Mouse (Mus musculus): ENCODE measurements around the gene Brat1.
"Not testable (repeated sequence)": the region's sequence is repeated elsewhere in the genome, so short reads cannot be mapped to it uniquely, and the experiment has no call there.

The Brat1 gene

DNA sequence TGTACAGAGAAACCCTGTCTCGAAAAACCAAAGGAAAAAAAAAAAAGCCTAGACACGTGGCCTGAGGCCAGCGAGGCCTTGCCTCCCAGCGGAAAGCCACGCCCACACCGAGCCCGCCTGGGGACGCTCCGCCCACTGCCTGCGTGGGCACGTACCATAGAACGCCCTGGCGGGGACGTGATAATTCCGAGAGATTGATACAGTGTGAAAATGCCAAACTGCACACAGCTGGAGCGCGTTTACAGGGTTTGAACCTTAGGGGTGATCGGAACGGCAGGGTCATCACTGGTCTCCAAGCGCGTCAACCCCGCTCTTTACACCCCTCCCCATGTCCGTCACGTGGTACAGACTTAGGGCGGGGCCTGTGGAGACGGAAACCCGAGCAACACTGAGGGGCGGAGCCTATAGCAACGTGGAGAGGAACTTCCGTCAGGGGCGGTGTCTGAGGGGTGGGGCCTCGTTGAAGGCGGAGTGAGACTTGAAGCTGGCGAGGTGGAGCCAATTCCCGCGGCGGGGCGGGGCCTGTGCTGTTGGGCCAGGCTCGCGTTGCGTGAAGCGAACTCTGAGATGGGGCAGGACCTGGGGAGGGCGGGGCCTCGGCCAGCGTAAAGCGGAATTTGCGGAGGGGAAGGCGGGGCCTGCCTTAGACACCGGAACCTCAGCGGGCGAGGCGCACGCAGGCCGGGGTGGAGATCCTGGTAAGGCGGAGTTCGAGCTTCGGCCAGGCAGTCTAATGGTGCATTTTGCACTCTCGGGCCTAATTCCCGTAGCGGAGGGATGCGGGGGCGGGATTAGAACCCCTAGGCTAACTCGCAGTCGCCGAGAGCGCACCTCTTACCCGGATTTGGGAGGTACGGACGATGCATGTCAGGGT lies at the start of gene Brat1:
Brat1 (plus strand) TSS at position 634 of the 874 bp plus-strand sequence.
- DNase-seq (ENCODE audit: low read depth, low spot score) = peak; percentile 100

DNA sequence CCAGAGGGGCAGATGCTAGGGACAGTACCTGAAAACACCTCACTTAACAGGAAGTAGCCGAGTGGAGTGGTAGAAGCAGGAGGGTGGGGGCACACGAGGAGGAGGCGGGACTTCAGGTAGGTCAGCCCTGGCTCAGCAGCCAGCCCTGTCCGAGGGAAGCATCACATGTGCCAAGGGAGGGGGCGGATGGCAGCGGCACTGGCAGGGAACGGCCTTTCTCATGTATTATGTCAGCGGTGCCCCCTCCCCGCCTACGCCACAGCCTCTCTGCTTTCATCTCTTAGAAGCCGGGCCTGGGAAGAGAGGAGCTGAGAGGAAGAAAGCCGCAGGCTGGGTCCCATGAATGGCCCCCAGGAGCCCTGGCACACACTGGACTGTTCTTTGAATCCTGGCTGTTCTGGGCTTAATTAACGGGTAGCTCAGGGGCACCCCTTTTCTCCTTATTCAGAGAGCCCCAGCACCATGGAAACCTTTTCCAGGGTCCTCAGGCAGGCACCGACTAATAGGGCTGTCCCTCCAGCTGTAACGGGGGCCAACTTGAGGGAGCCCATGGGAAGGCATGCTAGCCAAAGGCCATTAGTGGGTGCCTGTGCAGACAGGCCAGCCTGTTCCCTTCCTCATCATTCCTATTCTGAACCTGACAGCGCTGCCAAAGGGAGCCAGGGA lies 45.1 kb upstream of the Brat1 start:
- no peak for DNase-seq (ENCODE audit: low read depth, low spot score)

DNA sequence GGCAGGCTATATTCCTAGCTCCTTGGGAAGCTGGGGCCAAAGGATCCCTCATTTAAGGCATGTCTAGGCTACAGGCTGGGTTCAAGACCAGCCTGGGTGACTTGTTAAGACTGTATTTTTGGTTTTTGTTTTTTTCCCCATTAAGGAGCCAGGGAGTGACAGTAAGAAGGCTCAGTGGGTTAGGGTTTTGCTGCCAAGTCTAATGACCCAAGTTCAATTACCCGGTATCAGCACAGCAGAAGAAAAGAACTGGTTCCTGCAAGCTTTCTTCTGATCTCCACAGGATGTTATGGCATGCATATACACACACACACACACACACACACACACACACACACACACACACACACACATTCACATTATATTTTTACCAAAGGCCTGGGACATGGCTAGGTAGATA lies 44.4 kb upstream of the Brat1 start:
- DNase-seq (ENCODE audit: low read depth, low spot score) = no peak

DNA sequence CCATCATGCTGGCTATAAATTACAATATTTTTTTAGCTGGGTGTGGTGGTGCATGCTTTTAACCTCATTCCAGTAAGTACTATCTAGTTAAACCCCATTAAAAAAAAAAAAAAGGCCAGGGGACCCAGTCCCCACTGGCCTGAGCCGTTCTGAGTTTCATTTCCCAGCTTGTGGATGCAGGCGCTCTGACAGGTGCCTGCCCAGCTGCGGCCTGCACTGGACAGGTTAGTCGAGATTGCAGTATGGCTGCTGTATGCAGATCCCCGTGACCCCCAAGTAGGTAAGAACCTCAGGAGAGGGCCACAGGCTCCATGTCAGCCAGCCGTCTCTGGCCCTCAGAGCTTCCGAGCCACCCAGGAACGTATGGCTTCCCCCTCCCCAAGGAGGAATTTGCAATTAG lies 43.4 kb upstream of the Brat1 start:
- DNase-seq (ENCODE audit: low read depth, low spot score) = no peak

DNA sequence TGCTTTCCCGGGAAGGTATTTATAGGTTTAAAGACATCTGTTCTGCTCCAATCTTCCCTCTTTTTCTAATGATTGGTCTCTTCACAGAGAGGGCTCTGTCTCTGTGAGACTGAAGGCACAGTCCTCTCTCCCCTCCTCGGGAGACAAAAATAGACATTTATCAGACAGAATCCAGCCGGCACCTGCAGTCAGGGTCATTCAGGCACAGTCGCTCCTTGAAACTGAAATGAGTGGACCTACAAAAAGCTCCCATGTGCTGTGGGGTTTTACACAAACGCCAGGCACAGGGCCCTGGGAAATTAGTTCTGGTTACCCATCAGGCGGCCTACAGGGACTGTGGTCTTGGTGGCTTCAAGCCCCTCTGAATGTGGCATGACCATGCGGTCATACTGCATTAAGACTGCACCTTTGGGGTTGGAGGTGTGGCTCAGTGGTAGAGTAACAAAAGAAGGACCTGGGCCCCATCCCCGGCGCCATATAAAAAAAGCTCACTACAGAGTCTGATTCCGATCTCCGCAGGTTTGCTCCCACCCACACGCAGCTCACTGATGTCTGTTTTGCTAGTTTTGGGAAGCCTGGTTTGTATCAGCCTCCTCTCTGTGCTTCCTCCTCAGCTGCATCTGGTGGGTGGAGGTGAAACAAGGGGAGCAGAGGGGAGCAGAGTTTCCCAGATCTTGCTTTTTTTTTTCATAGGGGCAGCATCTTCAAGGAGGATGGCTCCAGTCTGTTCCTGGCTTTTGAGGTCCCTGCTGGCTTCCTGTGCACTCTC lies 42.8 kb upstream of the Brat1 start:
- no peak for DNase-seq (ENCODE audit: low read depth, low spot score)

DNA sequence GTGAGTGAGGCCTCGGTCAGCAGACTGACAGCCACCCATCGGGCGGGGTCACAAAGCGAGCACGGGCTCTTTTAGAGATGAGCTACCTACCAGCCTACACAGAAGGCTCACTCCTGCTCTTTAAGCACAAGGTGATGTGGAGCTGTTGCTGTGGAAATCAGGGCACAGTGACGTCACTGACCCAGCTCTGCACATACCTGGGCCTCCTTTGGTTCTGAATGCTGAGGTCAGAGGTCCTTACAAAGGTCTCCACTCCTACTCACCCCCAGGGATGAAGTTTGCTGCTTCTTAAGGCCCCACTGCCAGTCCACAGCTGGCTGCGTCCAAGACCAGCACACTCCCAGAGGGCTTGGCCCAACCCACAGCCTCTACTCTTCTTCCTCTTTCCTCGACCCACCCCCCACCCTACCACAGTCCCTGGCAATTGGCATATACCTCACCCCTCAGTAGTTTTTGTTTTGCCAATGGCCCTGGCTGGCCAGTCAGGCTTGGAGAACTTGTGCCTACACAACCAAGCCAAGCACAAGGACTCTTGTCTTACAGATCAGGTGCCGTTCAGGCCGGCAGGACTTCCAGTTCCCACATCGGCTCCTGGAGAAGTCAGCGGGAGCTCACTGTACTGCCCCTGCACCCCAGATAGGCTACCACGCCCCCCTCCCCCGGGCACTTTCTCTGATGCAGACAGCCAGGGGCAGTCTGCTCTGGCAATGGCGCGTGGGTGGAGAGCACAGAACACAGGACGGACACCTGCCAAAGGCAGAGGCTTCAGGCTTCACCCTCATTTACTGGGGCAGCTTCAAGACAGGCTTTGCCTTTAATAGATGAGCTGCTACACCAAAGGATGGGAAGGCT lies 41.8 kb upstream of the Brat1 start:
- no peak for DNase-seq (ENCODE audit: low read depth, low spot score)

DNA sequence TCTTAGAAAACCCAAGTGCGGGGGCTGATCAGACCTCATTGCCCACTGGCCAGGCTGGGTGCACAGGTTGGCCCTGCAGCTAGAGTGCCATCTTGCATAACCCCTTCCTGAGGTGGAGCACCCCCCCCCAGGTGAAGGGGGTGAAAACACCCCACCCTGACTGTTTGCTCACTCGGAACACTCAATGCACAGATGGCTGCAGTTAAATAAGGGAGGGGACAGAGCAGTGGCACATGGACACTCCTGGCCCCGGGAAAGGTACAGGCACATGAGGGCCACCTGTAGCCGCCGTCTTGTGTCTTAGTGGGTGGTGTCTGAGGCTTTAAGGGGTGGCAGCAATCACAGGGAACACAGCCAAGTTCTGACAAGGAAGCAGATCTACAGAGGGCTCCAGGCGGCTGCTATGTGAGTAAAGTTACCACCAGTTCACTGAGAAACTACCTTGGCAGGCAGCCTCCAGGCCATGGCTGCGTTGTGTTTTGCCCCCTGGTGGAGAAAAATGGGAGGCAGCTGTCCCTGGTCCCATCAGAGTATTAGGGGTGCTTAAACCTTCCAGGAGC lies 41.1 kb upstream of the Brat1 start:
- peak; percentile 44 for DNase-seq (ENCODE audit: low read depth, low spot score)

DNA sequence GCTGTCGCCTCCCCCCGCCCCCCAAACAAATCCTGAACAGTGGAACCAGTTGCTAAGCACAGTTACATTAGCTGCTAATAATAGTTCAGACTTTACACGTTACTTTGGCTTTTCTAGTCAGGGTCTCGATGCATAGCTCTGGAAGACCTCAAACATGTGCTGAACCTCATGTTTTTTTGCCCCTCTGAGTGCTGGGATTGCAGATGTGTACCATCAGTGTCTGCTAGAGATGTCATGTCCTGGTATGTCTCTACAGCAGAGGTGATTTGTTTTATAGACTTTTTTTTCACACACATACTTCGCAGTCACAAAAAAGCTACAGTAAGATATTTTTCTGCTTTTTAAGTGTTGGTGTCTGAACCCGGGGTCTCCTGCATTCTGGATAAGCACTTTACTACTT lies 32.7 kb upstream of the Brat1 start:
- DNase-seq (ENCODE audit: low read depth, low spot score) = no peak

DNA sequence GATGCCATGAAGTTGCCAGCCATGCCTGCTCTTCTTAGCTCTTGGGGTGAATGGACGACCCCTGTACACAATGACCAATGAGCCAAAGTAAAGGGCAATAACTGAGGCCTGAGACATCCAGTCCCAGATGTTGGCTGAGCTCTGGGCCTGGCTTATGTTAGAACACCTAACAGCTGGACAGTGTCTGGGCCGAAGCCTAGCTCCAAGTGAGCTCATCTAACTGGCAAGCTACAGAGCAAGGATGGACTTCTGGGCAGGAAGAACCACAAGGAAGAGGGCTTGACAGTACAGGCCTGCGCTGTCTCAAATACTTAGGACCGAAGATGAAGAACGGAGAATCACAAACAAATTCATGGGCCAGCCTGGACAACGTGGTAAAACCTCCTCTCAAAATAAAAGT lies 32.2 kb upstream of the Brat1 start:
- DNase-seq (ENCODE audit: low read depth, low spot score) = not testable (repeated sequence)

DNA sequence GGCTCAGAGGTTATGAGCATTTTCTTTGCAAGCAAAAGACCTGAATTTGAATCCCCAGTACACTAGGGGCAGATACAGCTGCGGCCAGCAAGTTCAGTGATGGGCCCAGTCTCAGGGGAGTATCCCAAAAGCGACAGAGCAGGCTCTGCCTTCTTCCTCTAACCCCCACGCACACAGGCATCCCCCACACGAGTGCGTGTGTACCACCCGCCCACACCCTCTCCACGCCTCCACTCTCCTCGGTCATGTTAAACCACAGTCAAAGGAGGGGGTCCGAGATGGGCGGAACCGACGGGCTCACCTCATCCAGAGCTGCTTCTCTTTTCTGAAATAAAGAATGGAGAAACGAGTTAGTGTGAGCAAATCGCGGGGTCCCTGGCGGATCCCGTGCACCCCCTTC lies 30.8 kb upstream of the Brat1 start:
- no peak for DNase-seq (ENCODE audit: low read depth, low spot score)

DNA sequence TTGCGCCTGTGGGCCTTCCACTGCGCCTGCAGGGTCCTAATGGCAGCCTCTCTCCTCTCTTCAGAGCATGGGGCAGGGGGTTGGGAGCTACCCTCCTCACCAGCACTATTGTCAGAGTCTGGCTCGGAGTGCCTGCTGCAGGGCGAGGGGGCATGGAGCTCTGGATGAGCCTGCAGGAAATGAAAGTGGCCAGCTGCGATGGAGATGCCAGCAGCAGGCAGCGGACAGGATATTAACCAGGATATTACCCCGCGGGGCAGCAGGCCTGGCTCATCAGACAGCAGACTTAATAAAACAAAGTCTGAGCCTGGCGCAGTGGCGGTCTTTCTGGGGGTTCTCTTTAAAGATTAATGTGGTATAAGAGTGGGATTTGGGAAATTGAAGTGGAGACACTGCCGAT lies 29.7 kb upstream of the Brat1 start:
- no peak for DNase-seq (ENCODE audit: low read depth, low spot score)

DNA sequence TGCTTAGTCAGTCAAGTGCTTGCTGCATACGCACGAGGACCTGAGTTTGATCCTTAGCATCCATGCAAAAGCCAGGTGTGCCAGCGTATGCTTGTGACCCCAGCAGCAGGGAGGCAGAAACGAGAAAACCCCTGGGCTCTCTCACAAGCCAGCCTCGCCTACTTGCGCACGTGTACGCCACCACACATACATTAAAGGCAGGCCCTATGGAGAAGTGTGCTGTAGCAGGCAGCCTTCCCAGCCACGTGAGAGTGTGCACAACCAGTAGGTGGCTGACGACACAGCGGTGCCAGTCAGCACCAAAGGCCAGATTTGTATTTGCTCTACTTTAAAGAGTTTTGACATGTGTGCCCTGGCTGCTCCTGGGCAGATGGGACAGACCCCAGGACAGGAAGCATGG lies 29.2 kb upstream of the Brat1 start:
- no peak for DNase-seq (ENCODE audit: low read depth, low spot score)

DNA sequence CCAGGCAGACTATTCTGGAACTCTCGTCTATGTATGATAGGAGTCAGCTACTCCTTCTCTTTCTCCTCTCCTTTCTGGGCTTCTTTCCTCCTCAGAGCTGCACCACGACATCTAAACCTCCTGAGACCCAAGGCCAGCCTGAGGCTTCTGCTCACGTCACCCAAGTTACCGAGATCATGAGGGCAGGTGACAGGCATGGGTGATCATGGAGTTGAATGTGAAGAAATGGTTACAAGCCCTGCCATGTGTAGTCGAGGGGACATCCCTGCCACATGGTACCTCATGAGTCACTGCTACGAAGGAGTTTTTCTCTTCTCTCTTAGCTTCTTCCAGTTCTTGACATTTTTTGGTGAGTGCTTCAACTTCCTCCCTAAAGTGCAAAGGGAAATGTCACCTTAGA lies 27.7 kb upstream of the Brat1 start:
- DNase-seq (ENCODE audit: low read depth, low spot score) = no peak

DNA sequence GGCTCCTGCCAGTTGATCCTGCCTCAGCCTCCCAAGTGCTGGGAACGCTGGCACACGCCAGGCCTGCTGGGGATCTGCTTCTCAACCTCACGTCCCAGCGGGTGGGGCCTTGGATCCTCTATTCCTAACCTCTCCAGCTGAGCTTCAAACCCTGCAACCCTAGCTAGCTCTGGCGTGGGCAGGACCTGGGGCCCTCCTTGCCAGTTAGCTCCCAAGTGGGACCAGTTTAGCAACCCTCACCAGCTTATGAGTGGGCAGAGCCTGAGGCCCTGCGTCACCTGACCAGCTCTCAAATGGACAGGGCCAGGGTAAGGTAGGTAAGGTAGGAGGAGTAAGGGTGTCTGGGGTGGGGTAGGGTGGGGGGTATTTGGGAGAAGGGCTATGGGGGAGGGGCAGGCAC lies 24.8 kb upstream of the Brat1 start:
- no peak for DNase-seq (ENCODE audit: low read depth, low spot score)

DNA sequence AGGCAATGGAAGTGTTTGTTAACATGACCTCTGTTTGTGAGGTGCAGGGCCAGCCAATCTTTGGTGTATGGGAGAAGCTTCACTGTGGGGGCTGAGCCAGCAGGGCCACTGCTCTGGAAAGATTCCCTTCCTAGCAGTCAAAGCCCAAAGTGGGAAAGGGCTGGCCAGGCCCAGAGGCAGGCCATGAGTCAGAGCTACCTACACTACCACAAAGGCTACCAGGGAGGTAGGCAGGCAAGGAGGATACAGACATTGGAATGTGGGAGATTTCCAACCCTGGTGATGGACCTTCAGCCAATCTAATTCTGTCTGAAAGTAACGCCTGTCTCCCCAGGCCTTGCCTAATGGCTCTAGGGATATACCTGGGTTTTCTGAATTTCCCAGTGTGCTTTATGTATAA lies 23.9 kb upstream of the Brat1 start:
- no peak for DNase-seq (ENCODE audit: low read depth, low spot score)

DNA sequence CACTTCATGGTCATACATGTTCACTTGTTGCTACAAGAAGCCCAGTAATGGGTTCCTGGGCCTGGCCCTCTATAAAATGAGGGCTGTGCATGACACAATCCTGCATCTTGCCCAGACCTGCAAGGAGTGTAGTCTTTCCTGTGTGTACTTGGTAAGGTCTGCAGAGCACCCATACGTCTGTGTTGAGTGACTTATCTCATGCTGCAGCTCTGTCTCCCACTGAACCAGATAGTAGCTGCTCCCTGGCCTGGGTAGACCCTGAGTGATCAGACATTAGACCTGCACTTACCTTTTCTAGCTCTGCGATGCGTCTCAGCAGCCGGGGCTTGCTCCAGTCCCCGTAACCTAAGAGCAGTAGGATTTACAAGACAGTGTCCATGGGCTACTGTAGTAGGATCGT lies 22.7 kb upstream of the Brat1 start:
- no peak for DNase-seq (ENCODE audit: low read depth, low spot score)

DNA sequence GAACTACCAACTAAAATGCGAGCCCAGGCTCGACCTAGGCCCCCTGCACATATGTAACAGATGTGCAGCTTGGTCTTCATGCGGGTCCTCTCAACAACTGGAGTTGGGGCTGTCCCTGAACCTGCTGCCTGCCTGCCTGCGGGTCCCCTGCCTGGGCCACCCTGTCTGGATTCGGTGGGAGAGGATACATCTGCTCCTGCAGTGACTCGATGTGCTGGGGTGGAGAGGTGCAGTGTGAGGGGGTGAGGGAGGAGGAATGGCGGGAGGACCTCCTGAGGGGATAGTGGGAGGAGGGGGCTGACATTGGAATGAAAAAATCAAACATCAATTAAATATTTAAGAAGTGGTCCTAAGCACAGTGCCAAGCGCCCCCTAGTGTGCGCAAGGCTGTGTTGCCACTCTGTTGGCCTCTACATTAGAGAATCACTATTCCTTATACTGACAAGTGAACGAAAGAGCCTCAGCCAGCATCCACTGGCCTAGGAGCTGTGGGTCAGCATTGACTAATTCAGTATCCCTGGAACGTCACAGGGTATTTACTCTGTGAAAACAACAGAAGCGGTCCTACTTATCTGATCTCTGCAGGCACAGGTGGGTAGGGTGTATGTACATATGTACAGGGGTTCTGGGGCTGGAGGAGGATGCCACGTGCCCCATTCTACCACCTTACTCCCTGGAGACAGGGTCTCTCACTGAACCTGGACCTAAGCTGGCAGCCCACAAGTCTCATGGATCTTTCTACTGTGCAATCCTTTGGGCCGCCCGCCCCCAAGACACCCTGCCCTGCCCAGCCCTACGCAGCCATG lies 20.3 kb upstream of the Brat1 start:
- DNase-seq (ENCODE audit: low read depth, low spot score) = no peak

DNA sequence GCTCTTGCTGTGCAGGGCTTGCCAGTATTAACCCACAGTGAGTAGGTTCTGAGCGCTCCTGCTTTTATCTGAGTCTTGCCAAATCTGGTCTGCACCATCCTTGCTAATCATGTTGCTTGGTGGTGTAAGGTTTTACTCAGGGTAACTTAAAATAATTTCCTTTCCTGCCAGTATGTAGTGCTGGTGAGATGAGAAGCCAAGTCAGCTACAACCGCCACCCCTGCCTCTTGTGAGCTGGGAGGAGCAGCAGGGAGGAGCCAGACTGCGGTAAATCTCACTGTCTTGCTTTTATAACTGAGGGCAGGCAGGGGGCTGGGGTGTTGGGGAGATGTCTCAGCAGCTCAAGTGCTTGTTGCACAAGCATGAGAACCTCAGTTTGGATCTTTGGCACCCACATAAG lies 16.4 kb upstream of the Brat1 start:
- DNase-seq (ENCODE audit: low read depth, low spot score) = no peak

DNA sequence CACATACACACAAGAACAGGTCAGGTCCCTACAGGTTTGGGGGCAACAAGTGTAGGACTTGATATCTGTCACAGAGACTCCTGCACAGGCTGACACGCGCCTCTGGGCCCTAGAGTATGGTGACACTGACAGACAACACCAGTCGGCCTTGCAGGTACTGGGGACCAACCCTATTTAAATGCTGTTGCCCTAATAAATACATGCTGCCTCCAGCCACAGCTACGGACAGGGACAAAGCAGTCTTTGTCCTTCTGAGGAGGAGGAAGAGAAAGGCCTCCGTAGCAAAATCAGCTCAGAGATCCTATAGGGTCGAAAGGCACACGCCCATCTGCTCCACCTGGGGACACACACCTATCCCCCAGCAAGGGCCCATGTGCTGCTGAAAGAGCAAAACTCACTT lies 8.8 kb upstream of the Brat1 start:
- DNase-seq (ENCODE audit: low read depth, low spot score) = no peak

DNA sequence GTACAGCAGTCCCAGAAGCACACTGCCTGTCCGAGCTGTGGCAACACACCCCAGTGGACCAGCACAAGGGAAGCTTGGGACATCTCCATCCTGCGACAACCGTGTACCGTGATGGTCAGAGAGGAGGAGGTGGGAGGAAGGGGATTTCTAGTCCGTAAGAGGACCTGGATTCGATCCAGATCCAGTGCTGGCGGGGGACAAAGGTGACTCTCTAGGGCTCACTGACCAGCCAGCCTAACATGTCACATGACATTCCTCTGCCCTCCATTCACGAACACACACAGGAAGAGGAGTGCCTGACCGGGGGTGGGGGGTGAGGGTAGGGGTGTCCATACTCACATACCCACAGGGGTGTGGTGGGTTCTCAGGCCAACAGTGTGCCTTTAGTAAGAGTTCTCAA lies 5.0 kb upstream of the Brat1 start:
- DNase-seq (ENCODE audit: low read depth, low spot score) = no peak
